Mouse (Mus musculus) limb, embryonic 12.5 days (tissue): ENCODE measurements around the gene Nr1h2. TPM values are rescaled to one million over a fixed set of nuclear protein-coding genes. Genes with fewer than 3 reads are reported as not detected.

ENCODE experiments used
- ATAC-seq: fragments of 200-750 bp; cut with Nextera tagmentation; 2 replicates; pipeline ENCODE4 v1.8.0; 2017; ENCODE audit warnings: low read depth, moderate TSS enrichment; ENCODE audit not compliant: insufficient number of reproducible peaks, insufficient read depth, low FRiP score, low TSS enrichment
- H3K27ac ChIP-seq: fragments of 300-500 bp; sonication (generic); 2 replicates; pipeline ENCODE4 v1.5.1; 2016; ENCODE audit warnings: mild to moderate bottlenecking, moderate library complexity
- H3K27me3 ChIP-seq: fragments of 300-500 bp; sonication (generic); 2 replicates; pipeline ENCODE4 v1.6.1; 2016; ENCODE audit warnings: mild to moderate bottlenecking, moderate library complexity
- H3K36me3 ChIP-seq: fragments of 300-500 bp; sonication (generic); 2 replicates; pipeline ENCODE4 v1.6.1; 2016; ENCODE audit warnings: mild to moderate bottlenecking, moderate library complexity
- H3K4me1 ChIP-seq: fragments of 300-500 bp; sonication (generic); replicated peaks from 2 replicates; pipeline ENCODE4 v1.6.1; 2016
- H3K4me2 ChIP-seq: fragments of 300-500 bp; sonication (generic); 2 replicates; pipeline ENCODE4 v1.6.1; 2016; ENCODE audit warnings: mild to moderate bottlenecking, moderate library complexity
- H3K4me3 ChIP-seq: fragments of 300-500 bp; sonication (generic); replicated peaks from 2 replicates; pipeline ENCODE4 v1.5.1; 2016; ENCODE audit warnings: mild to moderate bottlenecking
- H3K9ac ChIP-seq: fragments of 300-500 bp; sonication (generic); replicated peaks from 2 replicates; pipeline ENCODE4 v1.6.1; 2016; ENCODE audit warnings: mild to moderate bottlenecking, moderate library complexity
- H3K9me3 ChIP-seq: fragments of 300-500 bp; sonication (generic); 2 replicates; pipeline ENCODE4 v1.6.1; 2016; ENCODE audit warnings: mild to moderate bottlenecking, moderate library complexity
- WGBS: fragments of 180-500 bp; shearing (Covaris S2); methylation state at CpG from one replicate; pipeline ENCODE4 v1.1.7; 2016; 5-methylcytosine and 5-hydroxymethylcytosine counted together
- polyA plus RNA-seq: library from polyadenylated mRNA; unstranded; fragments of >200 nt; fragmentation: Nextera tagmentation; extraction: Ambion mirVana; gene quantifications from 2 replicates; pipeline ENCODE4 v1.2.1, GENCODE M21; 2016

The Nr1h2 gene
- polyA plus RNA-seq, 1 experiment from 2014 or later, result 70.7 TPM

- no peak overlapping the region for H3K9ac ChIP-seq
- H3K27me3 ChIP-seq, result peaks cover 7% of the 10 kb centered on the region; the same call in 1 of the 2 replicates
- H3K9me3 ChIP-seq, result no peaks in the 10 kb centered on the region
- 78% methylated on average over 6 of the region's 6 CpGs for whole genome bisulfite sequencing
- H3K4me2 ChIP-seq, result no peak overlapping the region
- no peak overlapping the region for H3K27ac ChIP-seq
- H3K4me1 ChIP-seq, result no peaks in the 10 kb centered on the region
- ATAC-seq, result no peak
- no peak overlapping the region for H3K4me3 ChIP-seq
- no peaks in the 10 kb centered on the region for H3K36me3 ChIP-seq
Measured at GRCm38 (mm10) chr7:44565414-44565813, 11.7 kb upstream of the Nr1h2 start.

DNA sequence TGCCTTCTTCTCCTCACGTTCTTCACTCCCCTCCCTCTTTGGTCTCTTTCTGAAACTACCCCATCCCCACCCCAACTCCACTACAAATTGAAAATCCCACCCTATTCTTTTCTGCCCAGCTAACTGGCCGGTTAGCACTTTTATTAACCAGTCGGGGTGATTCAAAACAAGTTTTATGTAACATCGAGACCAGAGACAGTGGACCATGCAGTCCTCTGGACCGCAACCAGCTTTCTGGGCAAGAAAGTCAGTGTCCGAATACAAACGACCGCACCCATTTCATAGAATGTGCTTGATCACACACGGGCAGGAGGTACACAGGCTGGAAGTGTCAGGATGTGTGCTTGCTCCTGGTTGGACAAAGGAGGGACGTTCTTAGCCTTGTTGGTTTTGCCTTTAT lies 10.7 kb upstream of the Nr1h2 start:
- no peak for ATAC-seq
- Histone ChIP-seq H3K27me3 (peaks cover 7% of the 10 kb centered on the region; the same call in 1 of the 2 replicates), H3K27ac (no peak overlapping the region), H3K4me3 (no peak overlapping the region), H3K9ac (no peak overlapping the region), H3K36me3 (no peaks in the 10 kb centered on the region), H3K4me1 (no peaks in the 10 kb centered on the region), H3K9me3 (no peaks in the 10 kb centered on the region), H3K4me2 (no peak overlapping the region)
- WGBS, result 88% methylated on average over 10 of the region's 10 CpGs

DNA sequence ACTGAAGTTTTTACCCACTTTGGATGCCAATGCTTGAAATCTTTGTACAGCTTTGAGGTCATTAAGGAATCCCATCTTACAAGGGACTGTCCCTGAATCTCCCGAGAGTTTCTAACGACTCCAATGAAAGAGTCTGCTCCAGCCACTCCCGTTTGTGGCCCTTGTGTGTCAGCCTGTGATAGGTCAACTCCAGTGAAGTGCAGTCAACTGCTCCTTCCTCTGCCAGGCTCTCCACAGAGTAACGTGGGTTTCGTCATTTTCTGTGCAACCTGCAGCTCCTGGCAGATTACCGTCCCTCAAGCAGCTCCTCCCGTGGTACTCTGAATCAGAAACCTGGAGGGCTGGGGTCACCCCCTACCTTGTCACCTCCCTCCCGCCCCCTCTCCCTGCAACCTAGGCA lies 9.5 kb upstream of the Nr1h2 start:
- H3K9me3 ChIP-seq, result no peaks in the 10 kb centered on the region
- 51% methylated on average over 8 of the region's 8 CpGs for WGBS
- H3K27me3 ChIP-seq, result peaks cover under 1% of the 10 kb centered on the region; the same call in 1 of the 2 replicates
- no peak overlapping the region for H3K27ac ChIP-seq
- H3K4me1 ChIP-seq, result no peaks in the 10 kb centered on the region
- ATAC-seq, result no peak
- no peak overlapping the region for H3K9ac ChIP-seq
- no peak overlapping the region for H3K4me3 ChIP-seq
- H3K4me2 ChIP-seq, result no peak overlapping the region
- no peaks in the 10 kb centered on the region for H3K36me3 ChIP-seq

GRCm38 (mm10) chr7:44560435-44561400 lies 7.0 kb upstream of the Nr1h2 start:
- H3K9me3 ChIP-seq, result no peaks in the 10 kb centered on the region
- H3K4me3 ChIP-seq, result no peak overlapping the region
- no peak overlapping the region for H3K9ac ChIP-seq
- H3K4me2 ChIP-seq, result no peak overlapping the region
- ATAC-seq, result peak; percentile 59; the same call in 1 of the 2 replicates
- no peaks in the 10 kb centered on the region for H3K36me3 ChIP-seq
- 54% methylated on average over 18 of the region's 18 CpGs for WGBS
- H3K27me3 ChIP-seq, result no peaks in the 10 kb centered on the region; the same call in 1 of the 2 replicates
- no peaks in the 10 kb centered on the region for H3K4me1 ChIP-seq
- no peak overlapping the region for H3K27ac ChIP-seq

DNA sequence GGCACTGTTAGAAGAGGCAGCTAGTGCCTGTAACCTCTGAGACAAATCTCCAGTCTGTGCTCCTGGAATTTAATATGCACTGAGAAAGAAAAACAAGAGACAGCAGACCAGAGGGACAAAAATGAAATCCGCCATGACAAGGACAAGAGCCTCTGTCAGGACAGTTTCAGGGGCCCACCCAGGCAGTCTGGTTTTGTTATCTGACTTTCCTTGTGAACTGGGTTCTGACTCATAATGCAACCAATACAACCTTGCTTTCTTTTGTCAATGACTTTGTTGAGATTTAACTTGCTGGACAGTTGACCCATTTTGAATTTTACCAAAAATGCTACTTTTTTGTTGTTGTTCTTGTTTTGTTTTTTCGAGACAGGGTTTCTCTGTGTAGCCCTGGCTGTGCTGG lies 3.9 kb upstream of the Nr1h2 start:
- no peaks in the 10 kb centered on the region for H3K9me3 ChIP-seq

DNA sequence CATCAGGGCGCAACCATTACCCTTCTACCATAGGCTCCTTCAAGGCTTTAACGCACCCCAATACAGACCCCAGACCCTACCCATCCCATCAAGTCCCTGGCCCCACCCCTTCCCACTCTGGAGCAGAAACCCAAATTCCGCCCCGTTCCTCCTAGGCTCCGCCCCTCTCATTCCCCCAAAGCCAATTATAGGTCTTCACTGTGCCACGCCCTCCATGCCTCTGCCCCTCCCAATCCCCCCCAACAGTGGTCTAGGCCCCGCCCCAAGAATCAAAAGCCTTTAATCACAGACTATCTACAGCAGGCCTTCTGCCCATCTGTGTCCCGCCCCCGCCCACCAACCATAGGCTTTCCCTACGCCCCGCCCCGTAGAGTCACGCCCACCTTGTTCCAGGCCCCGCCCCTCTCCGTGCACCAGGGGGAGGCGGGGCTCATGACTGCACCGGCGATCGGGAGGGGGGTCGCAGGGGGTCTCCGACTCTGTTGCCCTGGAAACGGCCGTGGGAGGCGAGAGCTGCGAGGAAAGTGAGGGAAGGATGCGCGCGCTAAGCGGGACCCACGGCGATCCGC lies 471 bp downstream of the Nr1h2 start:
- peak overlapping the region; percentile 63 for H3K4me2 ChIP-seq
- peak overlapping the region; percentile 84 for H3K4me3 ChIP-seq
- H3K27me3 ChIP-seq, result no peaks in the 10 kb centered on the region
- peaks cover 32% of the 10 kb centered on the region for H3K36me3 ChIP-seq
- peak; percentile 61 for ATAC-seq
- no peaks in the 10 kb centered on the region for H3K9me3 ChIP-seq
- peak overlapping the region; percentile 65 for H3K9ac ChIP-seq
- 0 out of 2 replicates have a peak, but pooled peaks cover 10% of the 10 kb centered on the region for H3K4me1 ChIP-seq
- H3K27ac ChIP-seq, result peak overlapping the region; percentile 97
- 1% methylated on average over 31 of the region's 32 CpGs for WGBS

More for the DNA sequence above, 3.9 kb upstream of the Nr1h2 start:
- WGBS, result 68% methylated on average over 2 of the region's 2 CpGs
- no peak for ATAC-seq
- H3K9ac ChIP-seq, result no peak overlapping the region
- H3K4me1 ChIP-seq, result 0 out of 2 replicates have a peak, but pooled peaks cover 6% of the 10 kb centered on the region
- no peak overlapping the region for H3K27ac ChIP-seq
- H3K4me2 ChIP-seq, result no peak overlapping the region
- H3K27me3 ChIP-seq, result no peaks in the 10 kb centered on the region
- H3K36me3 ChIP-seq, result no peaks in the 10 kb centered on the region
- H3K4me3 ChIP-seq, result no peak overlapping the region

DNA sequence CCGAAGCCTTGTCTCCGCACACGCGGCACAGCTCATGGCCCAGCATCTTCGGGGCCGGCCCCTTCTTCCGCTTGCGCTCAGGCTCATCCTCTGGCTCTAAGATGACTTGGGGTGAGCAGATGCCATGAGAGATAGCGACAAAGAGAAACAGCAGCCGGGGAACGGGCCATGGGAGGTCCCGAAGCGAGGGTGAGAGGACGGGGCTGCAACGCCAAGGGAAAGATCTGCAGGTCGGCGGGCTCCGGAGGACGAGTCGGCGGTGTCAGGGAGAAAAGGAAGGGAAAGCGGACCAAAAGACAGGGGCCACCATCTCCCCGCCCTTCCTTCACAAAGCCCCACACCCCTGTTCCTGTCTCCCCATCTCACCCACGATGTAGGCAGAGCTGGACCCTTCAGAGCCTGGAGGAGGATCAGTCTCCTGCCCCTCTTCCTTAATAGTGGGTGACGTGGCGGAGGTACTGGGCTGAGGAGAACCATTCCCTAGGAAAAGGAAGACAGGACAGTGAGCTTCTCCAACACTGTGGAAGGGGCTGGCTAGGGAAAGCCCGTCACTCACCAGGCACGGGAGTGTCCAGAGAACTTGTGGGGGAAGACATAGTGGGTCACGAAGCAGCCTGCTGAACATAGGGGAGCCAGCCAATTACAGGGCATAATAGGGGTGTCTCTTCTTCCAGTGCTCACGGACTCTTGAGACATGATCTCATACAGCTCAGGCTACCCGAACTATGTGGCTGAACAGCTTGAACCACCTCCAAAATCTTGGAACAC lies 1.4 kb downstream of the Nr1h2 start:
- WGBS, result 90% methylated on average over 31 of the region's 31 CpGs
- Histone ChIP-seq H3K27me3 (no peaks in the 10 kb centered on the region), H3K4me2 (peak overlapping the region; percentile 63), H3K4me1 (peaks cover 18% of the 10 kb centered on the region), H3K9me3 (no peaks in the 10 kb centered on the region), H3K36me3 (peaks cover 32% of the 10 kb centered on the region), H3K27ac (0 out of 2 replicates have a peak overlapping the region, but pooled peaks have one; percentile 97), H3K4me3 (peak overlapping the region; percentile 84), H3K9ac (no peak overlapping the region)
- no peak for ATAC-seq

DNA sequence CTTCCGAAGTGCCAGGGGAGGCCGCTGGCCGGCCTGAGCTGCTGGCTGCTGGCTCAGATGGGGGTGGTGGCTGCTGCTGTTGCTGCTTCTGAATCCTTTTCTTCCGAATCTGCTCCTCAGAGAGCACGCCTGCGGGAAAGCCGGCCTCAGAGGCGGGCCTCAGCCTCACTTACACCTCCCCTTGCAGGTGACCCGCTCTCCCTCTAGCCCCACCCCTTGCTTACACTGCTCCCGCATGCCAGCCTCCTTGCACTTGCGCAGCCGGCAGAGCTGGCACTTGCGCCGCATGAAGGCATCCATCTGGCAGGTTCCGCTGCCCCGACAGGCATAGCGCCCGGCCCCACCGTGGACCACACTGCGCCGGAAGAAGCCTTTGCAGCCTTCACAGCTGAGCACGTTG lies 2.0 kb downstream of the Nr1h2 start:
- ATAC-seq, result no peak
- H3K4me2 ChIP-seq, result no peak overlapping the region
- 82% methylated on average over 22 of the region's 22 CpGs for WGBS

GRCm38 (mm10) chr7:44551301-44551700 lies 2.5 kb downstream of the Nr1h2 start:
- no peak for ATAC-seq
- no peaks in the 10 kb centered on the region for H3K27me3 ChIP-seq
- H3K9me3 ChIP-seq, result peaks cover 5% of the 10 kb centered on the region; the same call in 1 of the 2 replicates
- H3K9ac ChIP-seq, result no peak overlapping the region
- peaks cover 37% of the 10 kb centered on the region for H3K36me3 ChIP-seq
- no peak overlapping the region for H3K27ac ChIP-seq
- H3K4me1 ChIP-seq, result peaks cover 22% of the 10 kb centered on the region
- WGBS, result 92% methylated on average over 21 of the region's 21 CpGs
- H3K4me3 ChIP-seq, result no peak overlapping the region
- H3K4me2 ChIP-seq, result no peak overlapping the region

More for the DNA sequence above, 2.0 kb downstream of the Nr1h2 start:
- H3K27me3 ChIP-seq, result no peaks in the 10 kb centered on the region
- peaks cover 22% of the 10 kb centered on the region for H3K4me1 ChIP-seq
- peaks cover 33% of the 10 kb centered on the region for H3K36me3 ChIP-seq
- H3K4me3 ChIP-seq, result 0 out of 2 replicates have a peak overlapping the region, but pooled peaks have one; percentile 84
- no peak overlapping the region for H3K27ac ChIP-seq
- no peak overlapping the region for H3K9ac ChIP-seq
- peaks cover under 1% of the 10 kb centered on the region; the same call in 1 of the 2 replicates for H3K9me3 ChIP-seq

DNA sequence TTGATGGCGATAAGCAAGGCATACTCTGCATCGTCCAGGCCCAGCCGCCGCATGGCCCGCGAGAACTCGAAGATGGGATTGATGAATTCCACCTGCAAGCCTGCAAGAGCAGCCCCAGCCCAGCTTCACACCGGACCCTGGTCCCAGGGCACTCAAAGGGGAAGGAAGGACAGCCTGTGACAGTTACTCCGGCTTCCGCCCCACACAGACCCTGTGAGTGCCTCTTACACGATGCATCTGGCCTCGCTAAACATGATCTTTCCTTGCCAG lies 3.4 kb downstream of the Nr1h2 start:
- peaks cover 42% of the 10 kb centered on the region for H3K36me3 ChIP-seq
- H3K9ac ChIP-seq, result no peak overlapping the region
- H3K9me3 ChIP-seq, result peaks cover 8% of the 10 kb centered on the region; the same call in 1 of the 2 replicates
- peaks cover 22% of the 10 kb centered on the region for H3K4me1 ChIP-seq
- H3K4me2 ChIP-seq, result no peak overlapping the region
- WGBS, result 97% methylated on average over 12 of the region's 12 CpGs
- no peak for ATAC-seq
- no peak overlapping the region for H3K4me3 ChIP-seq
- H3K27ac ChIP-seq, result no peak overlapping the region
- no peaks in the 10 kb centered on the region for H3K27me3 ChIP-seq
